Mouse (Mus musculus) left cerebral cortex, postnatal 10 days (tissue): Measurements from ENCODE around the gene Ms4a3. TPM values are rescaled to one million over a fixed set of nuclear protein-coding genes. Genes with fewer than 3 reads are reported as not detected.

ENCODE experiments used
- DNase-seq, 2 experiments: peaks; one replicate each; pipeline ENCODE4 v3.0.0; 2021 to 2022; ENCODE audit warnings: low spot score in 2 of 2, mixed read lengths in 1 of 2; ENCODE audit errors: extremely low spot score in 1 of 2
- intact Hi-C: fragments of 180-260 bp; cut with DNase I; formaldehyde crosslinking; loops from one replicate; pipeline ENCODE4 v1.15.1; 2025
- total RNA-seq, 2 experiments: library from RNA; stranded (reverse); gene quantifications; 2 replicates each; pipeline ENCODE4 v1.2.3; 2021

Gene Ms4a3
- total RNA-seq, 2 experiments from 2014 or later = not detected

GRCm38 (mm10) chr19:11602026-11602425 lies 38.6 kb downstream of the Ms4a3 start:
- intact Hi-C loops = loop anchor here (5.0 kb wide), 1 partner anchor 250 kb away; no protein-coding TSS in a partner anchor
- DNase-seq = peak; percentile 15 to 16

DNA sequence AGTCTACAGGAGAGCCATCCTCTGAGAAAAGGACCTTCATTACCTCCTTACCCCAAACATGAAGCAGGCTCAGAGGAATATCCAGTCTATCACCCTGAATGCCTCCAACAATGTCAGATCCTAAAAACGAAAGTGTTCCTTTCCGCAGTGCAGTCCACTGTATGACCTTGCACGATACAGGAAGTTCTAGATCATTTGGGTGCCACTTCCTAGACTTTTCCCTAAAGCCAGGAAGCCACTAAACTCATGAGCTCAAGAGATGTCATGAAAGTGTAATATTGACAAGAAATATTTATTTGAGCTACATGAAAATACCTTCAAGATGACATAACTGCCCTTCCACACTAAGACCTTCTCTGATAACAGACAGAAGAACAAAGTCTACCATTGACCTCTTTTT lies 39.3 kb downstream of the Ms4a3 start:
- intact Hi-C loops = loop anchor here (5.0 kb wide), 1 partner anchor 249 kb away; no protein-coding TSS in a partner anchor

DNA sequence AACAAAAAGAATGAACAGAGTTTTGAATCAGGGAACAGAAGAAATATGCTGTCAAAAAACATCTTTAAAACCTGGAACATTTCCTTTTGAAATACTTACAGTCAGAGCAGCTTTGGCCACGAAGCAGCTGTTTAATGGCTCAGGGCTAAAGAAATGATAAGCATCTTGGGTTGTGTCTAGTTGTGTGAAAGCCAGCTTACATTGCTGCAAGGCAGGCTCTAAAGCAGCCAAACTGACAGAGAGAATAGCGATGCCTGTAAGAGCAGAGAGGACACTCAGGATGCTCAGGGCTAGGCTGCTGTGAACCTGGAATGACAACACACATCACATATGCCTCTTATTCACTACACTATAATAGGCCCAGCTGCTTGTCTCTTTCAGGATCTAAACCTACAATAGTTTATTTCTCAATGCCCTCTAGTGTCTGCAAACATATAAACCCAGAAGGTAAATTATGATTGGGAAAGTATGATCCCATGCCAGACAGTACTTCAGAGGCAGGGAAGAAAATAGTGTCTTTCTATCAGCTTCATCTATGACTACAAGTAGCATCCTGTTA lies 50.7 kb downstream of the Ms4a3 start:
- intact Hi-C loops = no loop called here
- DNase-seq = no peak

More for the DNA sequence above, 39.3 kb downstream of the Ms4a3 start:
- no peak for DNase-seq

GRCm38 (mm10) chr19:11589205-11589604 lies 51.4 kb downstream of the Ms4a3 start:
- DNase-seq = no peak
- intact Hi-C loops = no loop called here

Other genes starting within 250 kb of the Ms4a3 start
- gene Ms4a4c, start 236.1 kb downstream of the Ms4a3 start, total RNA-seq = not detected
- not detected for gene Ms4a4b, start 197.3 kb downstream of the Ms4a3 start, total RNA-seq
- 1 to 10 TPM; 1.6 to 2.0 TPM for gene Ms4a6c, start 171.5 kb downstream of the Ms4a3 start, total RNA-seq
- gene Gm8369, start 154.9 kb downstream of the Ms4a3 start, total RNA-seq = 1 to 10 TPM; 1.0 to 1.1 TPM
- gene Ms4a6b, start 124.3 kb downstream of the Ms4a3 start, total RNA-seq = 1 to 10 TPM; 2.0 to 3.9 TPM
- not detected for gene Ms4a4d, start 104.0 kb downstream of the Ms4a3 start, total RNA-seq
- gene Ms4a6d, start 36.0 kb downstream of the Ms4a3 start, total RNA-seq = 1 to 10 TPM in 1 of 2 experiments, under 1 TPM in 1; 0.91 to 1.6 TPM
- gene Ms4a2, start 17.1 kb downstream of the Ms4a3 start, total RNA-seq = not detected
- gene Oosp2, start 19.7 kb upstream of the Ms4a3 start, total RNA-seq = not detected
- gene Oosp1, start 50.3 kb upstream of the Ms4a3 start, total RNA-seq = under 1 TPM in 1 of 2 experiments, not detected in 1; 0.43 TPM
- gene Oosp3, start 56.2 kb upstream of the Ms4a3 start, total RNA-seq = not detected
- not detected for gene Gif, start 106.7 kb upstream of the Ms4a3 start, total RNA-seq
- 10 to 100 TPM; 48.3 to 50.1 TPM for gene Mrpl16, start 129.5 kb upstream of the Ms4a3 start, total RNA-seq
- gene Stx3, start 178.6 kb upstream of the Ms4a3 start, total RNA-seq = 10 to 100 TPM; 17.7 to 17.8 TPM
- gene Olfr1417, start 198.4 kb upstream of the Ms4a3 start, total RNA-seq = not detected
- not detected for gene Olfr1418, start 220.2 kb upstream of the Ms4a3 start, total RNA-seq
- not detected for gene Olfr1419, start 234.3 kb upstream of the Ms4a3 start, total RNA-seq
- gene Olfr1420, start 245.7 kb upstream of the Ms4a3 start, total RNA-seq = not detected